Mouse (Mus musculus) heart, embryonic 14.5 days (tissue): ENCODE results near the gene Gm13272. TPM values are rescaled to one million over a fixed set of nuclear protein-coding genes. Genes with fewer than 3 reads are reported as not detected.
A peak's percentile ranks its signal among the peaks of the same experiment; 100 is the strongest.
"Not testable (repeated sequence)": the region's sequence is repeated elsewhere in the genome, so short reads cannot be mapped to it uniquely, and the experiment has no call there.

ENCODE experiments used
- ATAC-seq: fragments of 200-750 bp; cut with Nextera tagmentation; 2 replicates; pipeline ENCODE4 v1.8.0; 2017; ENCODE audit warnings: low read depth, moderate TSS enrichment; ENCODE audit not compliant: insufficient number of reproducible peaks, insufficient read depth, low FRiP score
- H3K27ac ChIP-seq, 2 experiments: fragments of 200-500 bp in 1 of 2; fragments of 300-500 bp in 1 of 2; sonication (generic) in 1 of 2; replicated peaks in 1 of 2; 2 replicates each; pipeline ENCODE4 v1.5.1; 2012 to 2014; ENCODE audit warnings: low read depth in 2 of 2, low read length in 2 of 2, control low read depth in 1 of 2, mild to moderate bottlenecking in 1 of 2, mixed read lengths in 1 of 2; ENCODE audit not compliant: control insufficient read depth in 1 of 2, insufficient read depth in 1 of 2
- H3K27me3 ChIP-seq: fragments of 300-500 bp; sonication (generic); 2 replicates; pipeline ENCODE4 v1.6.1; 2014; ENCODE audit warnings: mild to moderate bottlenecking, low read length, control low read depth; ENCODE audit not compliant: control insufficient read depth, insufficient read depth
- H3K36me3 ChIP-seq: fragments of 300-500 bp; sonication (generic); 2 replicates; pipeline ENCODE4 v1.6.1; 2014; ENCODE audit warnings: mild to moderate bottlenecking, control low read depth, low read length, mixed read lengths; ENCODE audit not compliant: control insufficient read depth, insufficient read depth
- H3K4me1 ChIP-seq, 2 experiments: fragments of 200-500 bp in 1 of 2; fragments of 300-500 bp in 1 of 2; sonication (generic) in 1 of 2; 2 replicates each; pipeline ENCODE4 v1.6.1; 2012 to 2014; ENCODE audit warnings: low read length in 2 of 2, control low read depth in 1 of 2, mixed read lengths in 1 of 2; ENCODE audit not compliant: control insufficient read depth in 2 of 2, insufficient read depth in 2 of 2
- H3K4me2 ChIP-seq: fragments of 300-500 bp; sonication (generic); 2 replicates; pipeline ENCODE4 v1.6.1; 2014; ENCODE audit warnings: mild to moderate bottlenecking, low read length
- H3K4me3 ChIP-seq, 2 experiments: fragments of 200-500 bp in 1 of 2; fragments of 300-500 bp in 1 of 2; sonication (generic) in 1 of 2; 2 replicates each; pipeline ENCODE4 v1.5.1; 2012 to 2014; ENCODE audit warnings: low read length in 2 of 2, mild to moderate bottlenecking in 2 of 2, control low read depth in 1 of 2, low read depth in 1 of 2, moderate library complexity in 1 of 2; ENCODE audit not compliant: control insufficient read depth in 1 of 2, insufficient read depth in 1 of 2
- H3K9ac ChIP-seq: fragments of 300-500 bp; sonication (generic); 2 replicates; pipeline ENCODE4 v1.6.1; 2014; ENCODE audit warnings: mild to moderate bottlenecking, low read length
- H3K9me3 ChIP-seq: fragments of 300-500 bp; sonication (generic); 2 replicates; pipeline ENCODE4 v1.6.1; 2016; ENCODE audit warnings: low read length, control low read depth; ENCODE audit not compliant: control insufficient read depth
- WGBS: fragments of 180-500 bp; shearing (Covaris S2); extraction: QIAGEN DNeasy Blood & Tissue Kit; methylation state at CpG from one replicate; pipeline ENCODE4 v1.1.7; 2014; 5-methylcytosine and 5-hydroxymethylcytosine counted together
- polyA plus RNA-seq: library from polyadenylated mRNA; unstranded; fragments of >200 nt; fragmentation: Nextera tagmentation; extraction: Ambion mirVana; gene quantifications from 2 replicates; pipeline ENCODE4 v1.2.1, GENCODE M21; 2014

The Gm13272 gene
- polyA plus RNA-seq, 1 experiment from 2014 or later, result not detected

DNA sequence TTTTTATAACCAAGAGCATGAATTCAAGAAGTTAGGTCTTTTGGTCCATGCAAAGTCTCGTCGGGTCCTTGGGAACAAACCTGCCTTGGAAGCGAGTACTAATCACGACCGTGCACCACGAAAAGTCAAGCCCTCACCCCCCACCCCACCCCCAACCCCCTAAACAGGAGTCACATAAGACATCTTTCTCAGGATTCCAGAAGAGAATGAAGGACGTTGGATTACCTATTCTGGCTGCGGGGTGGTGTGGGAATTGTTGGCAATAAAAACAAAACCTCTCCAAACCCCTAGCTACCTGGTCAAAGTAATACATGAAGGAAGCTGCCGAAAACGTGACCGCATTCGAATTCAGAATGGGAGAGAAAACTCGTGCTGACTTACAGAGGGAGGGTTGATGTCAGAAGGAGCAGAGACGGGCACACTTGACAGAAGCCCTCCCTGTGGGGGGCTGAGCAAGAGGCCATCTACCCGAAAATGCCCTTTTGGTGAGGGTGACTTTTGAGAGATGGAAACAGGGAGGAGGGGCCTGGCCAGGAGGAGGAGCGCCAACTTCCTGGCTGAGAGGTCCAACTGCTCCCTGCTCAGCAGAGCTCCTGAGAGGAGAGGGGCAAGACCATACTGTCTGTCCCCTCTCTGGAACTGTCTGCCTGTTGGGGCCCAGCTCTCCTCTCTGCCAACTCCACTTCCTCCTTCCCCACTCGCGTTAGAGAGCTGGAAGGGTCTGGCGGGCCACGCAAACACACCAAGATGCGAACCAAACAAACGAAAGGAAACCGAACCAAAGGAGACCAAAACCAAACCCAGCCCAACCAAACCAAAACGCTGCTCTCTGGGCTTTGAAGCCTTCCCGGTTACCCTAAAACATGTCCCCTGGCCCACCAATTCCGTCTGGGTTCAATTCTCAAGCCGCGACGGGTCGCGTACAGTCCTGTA lies 22.8 kb upstream of the Gm13272 start:
- not testable (repeated sequence) for H3K4me1 ChIP-seq, H3K27me3 ChIP-seq, H3K36me3 ChIP-seq, H3K9me3 ChIP-seq, ATAC-seq
- Histone ChIP-seq H3K4me3 (peak overlapping the region; percentile 49 to 55), H3K9ac (peak overlapping the region; percentile 82), H3K27ac (peak overlapping the region; percentile 87 to 97), H3K4me2 (peak overlapping the region; percentile 73)
- 12% methylated on average over 28 of the region's 31 CpGs for WGBS

DNA sequence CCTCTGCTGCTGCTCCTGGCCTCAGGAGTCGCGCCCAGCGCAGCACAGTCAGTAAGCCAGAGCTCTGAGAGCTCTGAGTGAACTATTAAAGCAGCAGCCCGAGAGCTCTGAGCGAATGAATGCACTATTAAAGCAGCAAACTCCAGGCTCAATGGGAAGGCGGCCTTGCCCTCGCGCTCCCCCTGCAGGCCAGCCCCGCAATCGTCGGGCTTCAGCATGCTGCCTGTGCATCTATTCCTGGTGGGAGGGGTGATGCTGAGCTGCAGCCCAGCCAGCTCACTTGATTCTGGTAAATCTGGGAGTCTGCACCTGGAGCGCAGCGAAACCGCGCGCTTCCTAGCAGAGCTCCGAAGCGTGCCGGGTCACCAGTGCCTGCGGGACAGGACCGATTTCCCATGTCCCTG lies 22.0 kb upstream of the Gm13272 start:
- H3K9ac ChIP-seq, result peak overlapping the region; percentile 82
- peak overlapping the region; percentile 87 to 97 for H3K27ac ChIP-seq
- H3K27me3 ChIP-seq, H3K36me3 ChIP-seq, H3K4me1 ChIP-seq, H3K9me3 ChIP-seq: not testable (repeated sequence)
- peak overlapping the region; percentile 73 for H3K4me2 ChIP-seq
- peak overlapping the region; percentile 49 to 55 for H3K4me3 ChIP-seq
- ATAC-seq, result peak; percentile 98
- 0% methylated on average over 11 of the region's 21 CpGs for WGBS

DNA sequence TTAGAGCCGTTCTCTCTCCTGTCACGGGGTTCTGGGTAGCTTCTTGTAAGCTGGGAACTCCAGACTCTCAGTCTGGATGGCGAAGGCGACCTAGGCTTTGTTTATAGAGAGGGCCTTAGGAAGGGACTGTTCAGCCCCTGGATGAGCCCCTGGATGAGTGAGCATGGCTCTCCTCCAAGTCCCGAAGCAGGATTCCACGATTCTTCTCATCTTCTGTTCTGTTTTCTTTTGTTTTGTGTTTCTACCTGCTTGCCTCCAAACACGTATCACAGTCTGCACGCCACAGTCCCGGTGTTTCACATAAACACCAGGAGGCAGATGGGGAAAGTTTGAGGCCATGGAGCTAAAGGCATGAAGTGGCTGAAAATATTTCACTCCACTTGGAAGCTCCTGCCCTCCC lies 20.9 kb upstream of the Gm13272 start:
- not testable (repeated sequence) for H3K27me3 ChIP-seq, H3K4me1 ChIP-seq, H3K9me3 ChIP-seq, ATAC-seq, H3K4me3 ChIP-seq, H3K9ac ChIP-seq, H3K27ac ChIP-seq, H3K4me2 ChIP-seq, H3K36me3 ChIP-seq
- 87% methylated on average over 7 of the region's 9 CpGs for WGBS

DNA sequence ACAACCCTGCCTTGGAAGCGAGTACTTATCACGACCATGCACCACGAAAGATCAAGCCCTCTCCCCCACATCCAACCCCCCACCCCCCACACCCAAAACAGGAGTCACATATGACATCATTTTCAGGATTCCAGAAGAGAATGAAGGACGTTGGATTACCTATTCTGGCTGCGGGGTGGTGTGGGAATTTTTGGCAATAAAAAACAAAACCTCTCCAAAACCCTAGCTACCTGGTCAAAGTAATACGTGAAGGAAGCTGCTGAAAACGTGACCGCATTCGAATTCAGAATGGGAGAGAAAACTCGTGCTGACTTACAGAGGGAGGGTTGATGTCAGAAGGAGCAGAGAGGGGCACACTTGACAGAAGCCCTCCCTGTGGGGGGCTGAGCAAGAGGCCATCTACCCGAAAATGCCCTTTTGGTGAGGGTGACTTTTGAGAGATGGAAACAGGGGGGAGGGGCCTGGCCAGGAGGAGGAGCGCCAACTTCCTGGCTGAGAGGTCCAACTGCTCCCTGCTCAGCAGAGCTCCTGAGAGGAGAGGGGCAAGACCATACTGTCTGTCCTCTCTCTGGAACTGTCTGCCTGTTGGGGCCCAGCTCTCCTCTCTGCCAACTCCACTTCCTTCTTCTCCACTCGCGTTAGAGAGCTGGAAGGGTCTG lies 19.9 kb upstream of the Gm13272 start, which contains the start of gene Gm13283:
Gene Gm13283, plus strand, starts transcription at position 510 of the 659 bp plus-strand sequence.
- whole genome bisulfite sequencing, result 12% methylated on average over 6 of the region's 14 CpGs
- Histone ChIP-seq H3K27ac (peak within 1 kb of the TSS; percentile 66 to 73), H3K4me3 (peak within 1 kb of the TSS; percentile 24 to 42; a peak in 3 of 4 replicates), H3K4me2 (peak within 1 kb of the TSS; percentile 41)
- not testable (repeated sequence) for H3K36me3 ChIP-seq, H3K9me3 ChIP-seq, ATAC-seq, H3K27me3 ChIP-seq, H3K4me1 ChIP-seq, H3K9ac ChIP-seq

DNA sequence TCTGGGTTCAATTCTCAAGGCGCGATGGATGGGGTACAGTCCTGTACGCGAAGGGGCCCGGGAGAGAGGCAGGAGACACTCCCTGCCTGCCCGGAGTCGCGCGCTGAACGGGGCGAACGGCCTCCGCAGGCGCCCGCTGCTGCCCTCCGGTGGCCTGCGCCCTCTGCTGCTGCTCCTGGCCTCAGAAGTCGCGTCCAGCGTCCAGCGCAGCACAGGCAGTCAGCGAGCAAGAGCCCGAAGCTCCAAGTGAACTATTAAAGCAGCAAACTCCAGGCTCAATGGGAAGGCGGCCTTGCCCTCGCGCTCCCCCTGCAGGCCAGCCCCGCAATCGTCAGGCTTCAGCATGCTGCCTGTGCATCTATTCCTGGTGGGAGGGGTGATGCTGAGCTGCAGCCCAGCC lies 19.2 kb upstream of the Gm13272 start:
- H3K36me3 ChIP-seq, H3K4me1 ChIP-seq, H3K9me3 ChIP-seq, H3K27me3 ChIP-seq, H3K9ac ChIP-seq, ATAC-seq: not testable (repeated sequence)
- Histone ChIP-seq H3K4me3 (peak overlapping the region; percentile 24 to 42; a peak in 3 of 4 replicates), H3K27ac (peak overlapping the region; percentile 66 to 73), H3K4me2 (peak overlapping the region; percentile 41)
- 0% methylated on average over 22 of the region's 28 CpGs for WGBS

DNA sequence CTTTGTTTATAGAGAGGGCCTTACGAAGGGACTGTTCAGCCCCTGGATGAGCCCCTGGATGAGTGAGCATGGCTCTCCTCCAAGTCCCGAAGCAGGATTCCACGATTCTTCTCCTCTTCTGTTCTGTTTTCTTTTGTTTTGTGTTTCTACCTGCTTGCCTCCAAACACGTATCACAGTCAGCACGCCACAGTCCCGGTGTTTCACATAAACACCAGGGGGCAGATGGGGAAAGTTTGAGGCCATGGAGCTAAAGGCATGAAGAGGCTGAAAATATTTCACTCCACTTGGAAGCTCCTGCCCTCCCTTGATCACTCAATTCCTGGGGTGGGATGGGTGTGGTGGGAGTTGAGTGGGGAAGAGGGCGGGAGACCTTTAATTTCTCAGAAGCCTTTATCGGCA lies 17.9 kb upstream of the Gm13272 start:
- not testable (repeated sequence) for H3K4me3 ChIP-seq, ATAC-seq, H3K4me1 ChIP-seq, H3K9ac ChIP-seq, H3K4me2 ChIP-seq, H3K27me3 ChIP-seq, H3K9me3 ChIP-seq, H3K27ac ChIP-seq, H3K36me3 ChIP-seq
- 67% methylated on average over 6 of the region's 8 CpGs for WGBS

DNA sequence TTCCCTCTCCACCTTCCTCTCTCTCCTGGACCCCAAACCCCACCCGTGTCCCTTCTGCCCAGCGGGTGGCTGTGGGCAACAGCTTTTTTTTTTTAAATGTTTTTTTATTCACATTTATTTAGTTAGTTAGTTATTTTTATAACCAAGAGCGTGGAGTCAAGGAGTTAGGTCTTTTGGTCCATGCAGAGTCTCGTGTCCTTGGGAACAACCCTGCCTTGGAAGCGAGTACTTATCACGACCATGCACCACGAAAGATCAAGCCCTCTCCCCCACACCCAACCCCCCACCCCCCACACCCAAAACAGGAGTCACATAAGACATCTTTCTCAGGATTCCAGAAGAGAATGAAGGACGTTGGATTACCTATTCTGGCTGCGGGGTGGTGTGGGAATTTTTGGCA lies 17.3 kb upstream of the Gm13272 start:
- ATAC-seq, H3K4me2 ChIP-seq: not testable (repeated sequence)

More for the DNA sequence above, 17.3 kb upstream of the Gm13272 start:
- H3K36me3 ChIP-seq, H3K9ac ChIP-seq, H3K4me1 ChIP-seq, H3K27ac ChIP-seq, H3K9me3 ChIP-seq, H3K4me3 ChIP-seq, H3K27me3 ChIP-seq: not testable (repeated sequence)
- WGBS, result 48% methylated on average over 7 of the region's 9 CpGs
